Mouse (Mus musculus) embryo, embryonic 11 days (tissue): ENCODE data around the gene Sp2.

Experiments
- DNase-seq: peaks from one replicate; pipeline ENCODE4 v3.0.0-alpha.2; 2015

The Sp2 gene

GRCm38 (mm10) chr11:96995836-96996772 is 13.3 kb upstream of the Sp2 start:
- DNase-seq: no peak

- DNase-seq: no peak
Observed at GRCm38 (mm10) chr11:96995031-96995430, 12.3 kb upstream of the Sp2 start.

- peak; percentile 63 for DNase-seq
Observed at GRCm38 (mm10) chr11:96992722-96993311, 10.1 kb upstream of the Sp2 start.

GRCm38 (mm10) chr11:96991501-96991900 is 8.7 kb upstream of the Sp2 start:
- DNase-seq: no peak

GRCm38 (mm10) chr11:96987873-96988655 is 5.3 kb upstream of the Sp2 start:
- DNase-seq: peak; percentile 49

GRCm38 (mm10) chr11:96986463-96986862 is 3.7 kb upstream of the Sp2 start:
- DNase-seq: no peak

- no peak for DNase-seq
Observed at GRCm38 (mm10) chr11:96984903-96985302, 2.1 kb upstream of the Sp2 start.

- DNase-seq: peak; percentile 90
Observed at GRCm38 (mm10) chr11:96982355-96982754, 404 bp downstream of the Sp2 start.

- DNase-seq: no peak
Observed at GRCm38 (mm10) chr11:96981461-96981860, 1.3 kb downstream of the Sp2 start.

- DNase-seq: no peak
Observed at GRCm38 (mm10) chr11:96980021-96980420, 2.7 kb downstream of the Sp2 start.

GRCm38 (mm10) chr11:96979329-96979728 is 3.4 kb downstream of the Sp2 start:
- no peak for DNase-seq

- no peak for DNase-seq
Observed at GRCm38 (mm10) chr11:96978401-96979246, 4.1 kb downstream of the Sp2 start.

- DNase-seq: peak; percentile 99
Observed at GRCm38 (mm10) chr11:96977606-96978400, 5.0 kb downstream of the Sp2 start.

- peak; percentile 94 for DNase-seq
Observed at GRCm38 (mm10) chr11:96976911-96977591, 5.7 kb downstream of the Sp2 start.

- DNase-seq: no peak
Observed at GRCm38 (mm10) chr11:96976379-96976687, 6.4 kb downstream of the Sp2 start.

- no peak for DNase-seq
Observed at GRCm38 (mm10) chr11:96975511-96976378, 7.0 kb downstream of the Sp2 start.

- DNase-seq: no peak
Observed at GRCm38 (mm10) chr11:96974813-96975212, 7.9 kb downstream of the Sp2 start.

GRCm38 (mm10) chr11:96973426-96973964 is 9.3 kb downstream of the Sp2 start:
- DNase-seq: no peak

GRCm38 (mm10) chr11:96972906-96973305 is 9.9 kb downstream of the Sp2 start:
- DNase-seq: no peak

GRCm38 (mm10) chr11:96970341-96970740 is 12.4 kb downstream of the Sp2 start:
- no peak for DNase-seq
